Mouse (Mus musculus) intestine, embryonic 14.5 days (tissue): ENCODE results near the gene Psd4. TPM values are rescaled to one million over a fixed set of nuclear protein-coding genes. Genes with fewer than 3 reads are reported as not detected.

Source experiments
- ATAC-seq: fragments of 200-750 bp; cut with Nextera tagmentation; replicated peaks from 2 replicates; pipeline ENCODE4 v1.8.0; 2017; ENCODE audit warnings: low read depth, moderate number of reproducible peaks, moderate TSS enrichment, moderate library complexity; ENCODE audit not compliant: low FRiP score, low TSS enrichment
- DNase-seq: peaks from one replicate; pipeline ENCODE4 v3.0.0-alpha.2; 2018; ENCODE audit warnings: low spot score
- H3K27ac ChIP-seq: fragments of 300-500 bp; sonication (generic); 2 replicates; pipeline ENCODE4 v1.5.1; 2014; ENCODE audit warnings: low read depth, mild to moderate bottlenecking, control low read depth
- H3K27me3 ChIP-seq: fragments of 300-500 bp; sonication (generic); replicated peaks from 2 replicates; pipeline ENCODE4 v1.6.1; 2014; ENCODE audit warnings: low read length, control low read depth; ENCODE audit not compliant: control insufficient read depth, insufficient read depth
- H3K36me3 ChIP-seq: fragments of 300-500 bp; sonication (generic); 2 replicates; pipeline ENCODE4 v1.6.1; 2014; ENCODE audit warnings: low read length, control low read depth; ENCODE audit not compliant: control insufficient read depth, insufficient read depth
- H3K4me1 ChIP-seq: fragments of 300-500 bp; sonication (generic); replicated peaks from 2 replicates; pipeline ENCODE4 v1.6.1; 2014; ENCODE audit warnings: low read length, control low read depth, mixed read lengths; ENCODE audit not compliant: control insufficient read depth, insufficient read depth
- H3K4me2 ChIP-seq: fragments of 300-500 bp; sonication (generic); 2 replicates; pipeline ENCODE4 v1.6.1; 2014; ENCODE audit warnings: low read length
- H3K4me3 ChIP-seq: fragments of 300-500 bp; sonication (generic); 2 replicates; pipeline ENCODE4 v1.5.1; 2014; ENCODE audit warnings: low read depth, low read length, control low read depth, mixed read lengths
- H3K9ac ChIP-seq: fragments of 300-500 bp; sonication (generic); 2 replicates; pipeline ENCODE4 v1.6.1; 2014; ENCODE audit warnings: mild to moderate bottlenecking, low read length
- H3K9me3 ChIP-seq: fragments of 300-500 bp; sonication (generic); 2 replicates; pipeline ENCODE4 v1.6.1; 2016; ENCODE audit warnings: low read length, control low read depth; ENCODE audit not compliant: control insufficient read depth
- WGBS: fragments of 180-500 bp; shearing (Covaris S2); extraction: QIAGEN DNeasy Blood & Tissue Kit; methylation state at CpG from one replicate; pipeline ENCODE4 v1.1.7; 2014; 5-methylcytosine and 5-hydroxymethylcytosine counted together
- polyA plus RNA-seq: library from polyadenylated mRNA; unstranded; fragments of >200 nt; fragmentation: Nextera tagmentation; extraction: Ambion mirVana; gene quantifications from 2 replicates; pipeline ENCODE4 v1.2.1, GENCODE M21; 2014

Psd4 gene
- polyA plus RNA-seq, 1 experiment from 2014 or later, result 7.0 TPM

GRCm38 (mm10) chr2:24434670-24435069 is 67.3 kb downstream of the Psd4 start:
- Histone ChIP-seq H3K4me3 (no peak overlapping the region), H3K9ac (no peak overlapping the region), H3K9me3 (no peaks in the 10 kb centered on the region), H3K27ac (no peak overlapping the region), H3K27me3 (no peaks in the 10 kb centered on the region), H3K4me2 (no peak overlapping the region), H3K4me1 (no peaks in the 10 kb centered on the region), H3K36me3 (no peaks in the 10 kb centered on the region)
- no peak for DNase-seq
- no peak for ATAC-seq
- 74% methylated on average over 2 of the region's 2 CpGs for WGBS

DNA sequence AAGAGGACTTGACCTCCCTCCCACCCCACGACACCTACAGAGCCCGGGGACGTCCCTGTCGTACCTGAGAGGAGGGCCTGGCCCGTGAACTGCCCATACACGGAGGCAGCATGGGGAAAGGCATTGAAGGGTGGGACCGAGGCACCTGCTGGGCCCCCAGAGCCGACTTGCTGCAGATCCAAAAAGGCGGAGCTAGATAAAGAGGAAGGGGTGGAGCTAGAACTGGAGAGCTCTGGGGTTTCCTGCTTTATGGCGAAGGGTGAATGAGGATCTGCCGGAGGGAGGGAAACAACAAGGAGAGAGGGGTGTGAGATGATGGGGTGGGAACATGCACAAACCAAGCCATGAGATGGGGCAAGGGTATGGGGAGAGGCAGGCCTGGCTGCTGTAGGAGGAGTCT is 68.3 kb downstream of the Psd4 start:
- H3K4me3 ChIP-seq, result no peak overlapping the region
- ATAC-seq (no peak), DNase-seq (no peak)
- no peak overlapping the region for H3K4me2 ChIP-seq
- no peaks in the 10 kb centered on the region for H3K4me1 ChIP-seq
- H3K27me3 ChIP-seq, result no peaks in the 10 kb centered on the region
- no peak overlapping the region for H3K27ac ChIP-seq
- H3K9me3 ChIP-seq, result no peaks in the 10 kb centered on the region
- no peak overlapping the region for H3K9ac ChIP-seq
- WGBS, result 76% methylated on average over 11 of the region's 11 CpGs
- no peaks in the 10 kb centered on the region for H3K36me3 ChIP-seq

- Histone ChIP-seq H3K27ac (no peak overlapping the region), H3K4me2 (no peak overlapping the region), H3K4me1 (no peaks in the 10 kb centered on the region), H3K9ac (no peak overlapping the region), H3K4me3 (no peak overlapping the region), H3K27me3 (no peaks in the 10 kb centered on the region), H3K9me3 (no peaks in the 10 kb centered on the region), H3K36me3 (no peaks in the 10 kb centered on the region)
- peak; percentile 45 for DNase-seq
- no peak for ATAC-seq
- 84% methylated on average over 2 of the region's 2 CpGs for WGBS
These were observed 72.7 kb downstream of the Psd4 start for GRCm38 (mm10) chr2:24440056-24440455.

DNA sequence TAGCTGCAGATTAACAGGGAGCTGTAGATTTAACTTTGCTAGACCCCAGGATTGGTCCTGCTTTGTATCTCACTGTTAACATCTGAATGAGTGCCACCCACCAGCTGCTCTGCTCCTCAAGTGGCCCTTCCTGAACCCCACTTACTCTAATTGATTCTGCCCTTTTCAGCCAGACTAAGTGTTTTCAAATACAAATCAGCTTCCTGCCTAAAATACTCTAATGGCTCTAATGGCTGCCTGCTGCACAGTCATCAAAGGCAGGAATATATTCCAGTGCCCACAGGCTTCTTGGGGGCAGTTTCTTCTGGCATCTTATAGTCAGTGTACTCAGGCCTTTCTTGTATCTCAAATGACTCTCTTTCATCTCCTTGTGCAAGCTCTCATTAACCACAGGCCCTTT is 74.5 kb downstream of the Psd4 start:
- Histone ChIP-seq H3K4me1 (no peaks in the 10 kb centered on the region), H3K4me2 (no peak overlapping the region), H3K27me3 (no peaks in the 10 kb centered on the region), H3K9ac (no peak overlapping the region), H3K9me3 (no peaks in the 10 kb centered on the region), H3K27ac (no peak overlapping the region), H3K4me3 (no peak overlapping the region), H3K36me3 (no peaks in the 10 kb centered on the region)
- ATAC-seq, result no peak
- DNase-seq, result no peak

DNA sequence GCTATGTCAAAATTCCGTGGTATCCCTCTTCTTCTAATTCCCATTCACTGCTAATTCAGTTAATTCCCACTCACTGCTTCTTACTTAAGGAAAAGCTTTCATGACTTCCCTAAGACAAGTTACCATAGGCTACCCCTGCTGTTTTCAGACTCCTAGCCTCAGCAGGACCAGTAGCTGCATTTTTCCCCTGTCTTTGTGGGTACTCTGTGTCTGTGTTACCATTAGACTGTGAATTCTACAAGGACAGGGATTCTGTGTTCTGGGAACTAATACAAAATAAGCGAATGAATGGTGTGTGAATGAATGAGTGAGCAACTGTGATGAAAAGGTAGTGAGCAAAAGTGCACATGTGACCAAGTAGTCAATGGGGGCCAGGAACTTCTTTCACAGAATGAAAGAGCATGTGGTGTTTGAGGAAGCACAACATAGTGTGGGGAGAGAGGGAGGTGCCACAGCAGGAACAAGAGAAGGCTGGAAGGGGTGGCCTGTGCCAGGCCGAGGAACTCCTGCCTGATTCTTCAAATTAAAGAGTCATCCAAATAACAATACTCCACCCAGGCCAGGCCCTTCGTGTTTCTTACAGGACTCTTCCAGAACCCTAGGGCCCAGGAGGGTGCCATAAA is 75.0 kb downstream of the Psd4 start:
- Histone ChIP-seq H3K27me3 (no peaks in the 10 kb centered on the region), H3K27ac (no peak overlapping the region), H3K4me1 (no peaks in the 10 kb centered on the region), H3K9ac (no peak overlapping the region), H3K9me3 (no peaks in the 10 kb centered on the region), H3K36me3 (no peaks in the 10 kb centered on the region), H3K4me3 (no peak overlapping the region), H3K4me2 (no peak overlapping the region)
- no peak for ATAC-seq
- DNase-seq, result peak; percentile 28
- WGBS, result 66% methylated on average over 4 of the region's 4 CpGs

DNA sequence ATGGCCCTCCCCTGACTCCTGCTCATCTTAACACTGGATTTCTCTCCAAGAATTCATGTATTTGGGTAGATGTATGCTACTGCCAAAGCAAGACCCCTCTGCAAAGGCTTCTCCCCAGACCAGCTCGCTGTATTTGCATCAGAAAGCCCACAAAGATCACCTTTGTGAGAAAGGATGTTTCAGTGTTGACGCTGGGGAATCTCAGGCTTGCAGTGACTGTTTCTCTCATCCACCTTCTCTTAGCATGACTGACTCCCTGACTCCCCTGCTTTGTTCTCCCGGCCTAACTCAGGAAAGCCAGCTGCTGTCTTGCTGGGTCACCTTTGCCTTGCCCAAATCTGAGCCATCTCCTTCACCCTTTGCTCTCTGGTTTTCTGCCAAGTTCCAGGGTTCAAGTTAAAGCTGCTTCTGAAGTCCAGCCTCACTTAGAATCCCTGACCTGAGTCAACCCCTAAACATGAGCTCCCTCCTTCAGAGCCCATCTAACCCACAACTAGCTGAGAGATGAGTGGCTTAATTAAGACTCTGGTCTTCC is 75.9 kb downstream of the Psd4 start:
- Histone ChIP-seq H3K4me3 (no peak overlapping the region), H3K36me3 (no peaks in the 10 kb centered on the region), H3K27ac (no peak overlapping the region), H3K9me3 (no peaks in the 10 kb centered on the region), H3K4me1 (no peaks in the 10 kb centered on the region), H3K4me2 (no peak overlapping the region), H3K27me3 (no peaks in the 10 kb centered on the region), H3K9ac (no peak overlapping the region)
- ATAC-seq, result no peak
- 55% methylated on average over 3 of the region's 3 CpGs for WGBS
- peak; percentile 34 for DNase-seq

- no peaks in the 10 kb centered on the region for H3K9me3 ChIP-seq
- H3K27me3 ChIP-seq, result no peaks in the 10 kb centered on the region
- DNase-seq, result peak; percentile 16
- H3K4me2 ChIP-seq, result no peak overlapping the region
- H3K4me1 ChIP-seq, result no peaks in the 10 kb centered on the region
- WGBS, result 73% methylated on average over 4 of the region's 4 CpGs
- no peak overlapping the region for H3K9ac ChIP-seq
- no peak for ATAC-seq
- H3K4me3 ChIP-seq, result no peak overlapping the region
- no peaks in the 10 kb centered on the region for H3K36me3 ChIP-seq
- no peak overlapping the region for H3K27ac ChIP-seq
These were observed 81.7 kb downstream of the Psd4 start for GRCm38 (mm10) chr2:24449111-24449510.

DNA sequence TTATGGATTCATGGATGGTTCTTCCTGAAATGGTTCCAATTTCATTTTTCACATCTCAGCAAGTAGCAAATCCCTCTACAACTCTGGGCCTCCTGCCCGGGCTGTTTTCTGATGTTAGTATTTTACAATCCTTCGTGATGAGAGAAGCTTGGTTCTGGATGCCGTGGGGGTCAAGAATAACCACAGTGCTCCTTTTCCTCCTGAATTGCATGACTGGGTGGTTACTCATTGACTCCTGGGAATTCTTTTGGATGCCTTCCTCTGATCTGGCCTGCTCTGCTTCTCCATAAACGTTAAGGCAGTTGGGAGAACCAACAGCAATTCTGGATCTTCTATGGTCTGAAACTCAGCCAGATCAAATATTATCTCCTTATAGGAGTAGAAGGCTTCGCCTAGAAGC is 85.8 kb downstream of the Psd4 start:
- no peaks in the 10 kb centered on the region for H3K36me3 ChIP-seq
- no peaks in the 10 kb centered on the region for H3K9me3 ChIP-seq
- ATAC-seq, result no peak
- no peak overlapping the region for H3K4me3 ChIP-seq
- no peak overlapping the region for H3K9ac ChIP-seq
- DNase-seq, result peak; percentile 27
- no peaks in the 10 kb centered on the region for H3K27me3 ChIP-seq
- peaks cover 5% of the 10 kb centered on the region for H3K4me1 ChIP-seq
- H3K4me2 ChIP-seq, result no peak overlapping the region
- no peak overlapping the region for H3K27ac ChIP-seq
- 74% methylated on average over 5 of the region's 5 CpGs for WGBS

DNA sequence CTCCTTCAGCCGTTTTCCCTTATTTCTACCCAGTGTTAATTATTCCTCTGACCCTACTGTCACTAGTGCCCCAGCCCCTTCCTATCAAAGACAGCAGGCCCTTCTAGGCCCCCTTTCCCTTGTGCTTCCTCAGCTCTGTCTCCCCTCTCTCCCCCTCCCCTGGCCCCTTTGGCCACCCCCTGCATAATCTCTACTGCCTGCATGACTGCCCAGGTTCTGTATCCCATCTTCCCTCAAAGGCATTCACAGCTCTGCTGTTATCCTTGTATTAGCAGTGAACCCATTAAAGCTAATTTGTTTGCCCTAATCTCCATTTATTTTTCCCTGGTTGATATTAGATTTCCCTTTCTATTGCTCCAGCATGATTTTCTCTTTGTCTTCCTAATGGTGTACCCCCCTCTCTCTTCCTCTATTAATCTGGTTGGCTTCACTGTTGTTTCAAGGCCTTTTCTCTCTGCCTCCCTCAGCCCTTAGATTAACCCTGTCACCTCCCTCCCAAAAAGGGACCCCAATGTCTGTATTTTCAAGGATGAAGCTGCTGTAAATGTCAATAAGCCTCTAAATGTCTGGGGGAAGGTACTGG is 87.1 kb downstream of the Psd4 start:
- H3K4me2 ChIP-seq, result no peak overlapping the region
- WGBS, result 35% methylated on average over 1 of the region's 1 CpGs
- no peak overlapping the region for H3K9ac ChIP-seq
- no peaks in the 10 kb centered on the region for H3K9me3 ChIP-seq
- H3K27ac ChIP-seq, result peak overlapping the region; percentile 8; the same call in 1 of the 2 replicates
- no peak overlapping the region for H3K4me3 ChIP-seq
- no peaks in the 10 kb centered on the region for H3K27me3 ChIP-seq
- peak; percentile 40 for DNase-seq
- H3K4me1 ChIP-seq, result peaks cover 5% of the 10 kb centered on the region
- H3K36me3 ChIP-seq, result no peaks in the 10 kb centered on the region
- no peak for ATAC-seq
